Mouse (Mus musculus) CD4-positive naive resting alpha-beta T cell, adult 57 days (primary cell): Measurements from ENCODE around the gene Toporsl. TPM values are rescaled to one million over a fixed set of nuclear protein-coding genes. Genes with fewer than 3 reads are reported as not detected.

Experiments
- total RNA-seq: library from RNA; stranded (reverse); gene quantifications from one replicate; pipeline ENCODE4 v1.2.4, GENCODE M21; 2023

Gene Toporsl
- not detected for total RNA-seq

GRCm38 (mm10) chr4:52595927-52596326 lies at the start of gene Toporsl:
TSS of gene Toporsl (plus strand) at chr4:52596274.

Other genes starting within 250 kb of the Toporsl start
- 14.7 TPM for gene Smc2, start 157.0 kb upstream of the Toporsl start, total RNA-seq
- gene Vma21-ps, start 99.0 kb upstream of the Toporsl start, total RNA-seq = not detected
- gene Olfr275, start 218.3 kb downstream of the Toporsl start, total RNA-seq = not detected